Mouse (Mus musculus) spleen, adult 2 months (tissue): ENCODE data around the gene Rimbp3.

Experiments used
- CTCF ChIP-seq: fragments of 200-500 bp; IDR thresholded peaks from 2 replicates; pipeline ENCODE4 v1.5.1; 2011; ENCODE audit warnings: mild to moderate bottlenecking, inconsistent platforms; ENCODE audit not compliant: insufficient read depth, insufficient read length, insufficient replicate concordance; ENCODE audit errors: extremely low read depth
- POLR2A ChIP-seq: fragments of 200-500 bp; IDR thresholded peaks from 2 replicates; pipeline ENCODE4 v1.6.1; 2011; ENCODE audit warnings: low read depth, low read length, inconsistent platforms

DNA sequence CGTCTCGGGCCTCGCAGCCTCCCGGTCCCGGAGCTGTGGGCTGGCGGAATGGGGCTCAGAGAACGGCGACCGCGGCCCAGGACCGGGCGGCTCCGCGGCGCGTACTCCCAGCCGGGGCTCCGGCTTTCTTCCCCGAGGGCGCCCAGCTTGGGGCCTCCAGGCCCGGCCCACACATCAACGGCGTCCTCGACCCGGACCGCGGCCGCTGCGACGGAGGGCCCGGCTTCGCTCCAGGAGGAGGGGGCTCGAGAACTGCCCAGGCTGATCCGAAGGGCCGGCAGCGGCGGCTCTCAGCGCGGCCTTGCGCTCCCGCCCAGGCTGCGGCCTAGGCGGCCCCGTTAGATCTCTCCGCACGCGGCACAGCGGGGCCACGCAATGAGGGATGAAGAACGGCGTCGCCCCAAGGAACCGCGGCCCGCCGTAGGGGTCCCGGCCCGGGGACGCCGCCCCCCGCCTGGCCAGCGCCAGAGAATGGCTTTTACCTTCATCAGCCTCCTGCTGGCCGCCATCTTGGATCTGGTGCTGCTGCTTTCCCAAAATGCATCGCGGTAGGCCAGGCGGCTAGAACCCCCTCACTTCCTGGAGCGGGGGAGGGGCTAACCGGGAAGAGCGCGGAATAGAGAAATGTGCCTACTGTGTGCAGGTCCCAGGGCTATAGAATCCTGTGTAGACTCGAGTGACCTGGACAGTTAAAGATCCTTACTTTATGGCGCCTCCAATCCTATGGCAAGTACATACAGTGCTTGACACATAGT lies 7.3 kb upstream of the Rimbp3 start:
- no peak for TF ChIP-seq CTCF
- peak; percentile 22; the same call in 1 of the 2 replicates for TF ChIP-seq POLR2A
